ENCODE assay signal across 27 mouse cellular contexts in the genomic region with DNA sequence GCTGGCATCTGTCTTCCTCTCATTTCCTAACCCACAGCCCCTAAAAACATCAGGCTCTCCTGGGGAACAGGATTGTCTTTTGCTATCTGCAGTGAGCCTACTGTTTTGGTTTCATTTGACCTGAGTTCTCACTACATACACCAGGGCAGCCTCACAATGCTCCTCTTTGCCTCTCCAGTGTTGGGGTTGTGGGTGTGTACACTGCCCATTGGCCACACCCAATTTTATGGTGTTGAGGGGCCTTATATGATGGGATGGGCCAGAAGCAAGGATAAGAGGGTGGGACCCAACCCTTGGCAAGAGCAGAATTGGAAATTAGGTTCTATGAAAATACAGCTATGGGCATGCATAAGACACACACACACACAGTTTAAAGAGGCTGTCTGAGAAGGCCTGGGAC. TPM values are rescaled to one million over a fixed set of nuclear protein-coding genes. Genes with fewer than 3 reads are reported as not detected.
DNase-seq lines count a peak whose midpoint lies in the region; ATAC-seq and TF ChIP-seq lines count a peak whose summit lies in the region.
"Had no signal": no experiment of that assay in that cellular context is flagged by ENCODE, and none has a peak within 500 bp of the region (broad histone marks: within the 10 kb centered on the region; RNA-seq: fewer than 3 reads in every experiment).

No protein-coding gene starts in this region.

- H3K4me2 ChIP-seq in intestine, embryonic 14.5 days (ENCODE audit: low read length) = no peak overlapping the region
- peak overlapping the region; percentile 4; the same call in 1 of the 2 replicates for H3K4me2 ChIP-seq in intestine, embryonic 16.5 days (ENCODE audit: low read depth, low read length)
- H3K4me2 ChIP-seq in forebrain, embryonic 12.5 days = no peak overlapping the region
- H3K4me2 ChIP-seq: embryonic facial prominence, embryonic 12.5 days; forebrain, embryonic 13.5 days; forebrain, embryonic 15.5 days had no signal

- no peaks in the 10 kb centered on the region for H3K27me3 ChIP-seq in intestine, embryonic 14.5 days (replicated peaks; ENCODE audit: control insufficient read depth, insufficient read depth, low read length)
- H3K27me3 ChIP-seq in intestine, embryonic 16.5 days (replicated peaks; ENCODE audit: control insufficient read depth, insufficient read depth, low read length) = no peaks in the 10 kb centered on the region
- no peaks in the 10 kb centered on the region for H3K27me3 ChIP-seq in small intestine, adult 2 months (ENCODE audit: control insufficient read depth, insufficient read depth, low read length)
- H3K27me3 ChIP-seq in forebrain, embryonic 12.5 days = no peaks in the 10 kb centered on the region
- H3K27me3 ChIP-seq: CH12.LX; embryonic facial prominence, embryonic 12.5 days; forebrain, embryonic 13.5 days; forebrain, embryonic 15.5 days had no signal

- H3K4me1 ChIP-seq in intestine, embryonic 14.5 days (replicated peaks; ENCODE audit: control insufficient read depth, insufficient read depth, low read length) = no peaks in the 10 kb centered on the region
- peaks cover 12% of the 10 kb centered on the region for H3K4me1 ChIP-seq in intestine, embryonic 16.5 days (ENCODE audit: control insufficient read depth, insufficient read depth, low read length)
- H3K4me1 ChIP-seq in small intestine, adult 2 months (ENCODE audit: control insufficient read depth, insufficient read depth, insufficient read length, low read length) = peaks cover 24% of the 10 kb centered on the region; the same call in 1 of the 2 replicates
- H3K4me1 ChIP-seq in forebrain, embryonic 12.5 days = no peaks in the 10 kb centered on the region
- H3K4me1 ChIP-seq: embryonic facial prominence, embryonic 10.5 days; embryonic facial prominence, embryonic 12.5 days; forebrain, embryonic 10.5 days; forebrain, embryonic 13.5 days; forebrain, embryonic 15.5 days had no signal

- ATAC-seq in intestine, embryonic 14.5 days (replicated peaks; ENCODE audit: low FRiP score, low TSS enrichment, low read depth) = peak; percentile 77
- ATAC-seq in intestine, embryonic 16.5 days = peak; percentile 76
- ATAC-seq in megakaryocyte progenitor cell, adult 5-6 weeks (replicated peaks; ENCODE audit: poor library complexity) = 0 out of 2 replicates have a peak, but pooled peaks have one; percentile 3
- ATAC-seq in forebrain, embryonic 12.5 days (ENCODE audit: low FRiP score) = no peak
- ATAC-seq: activated CD4-positive, CD25-positive, alpha-beta regulatory T cell, adult 4 months; CD4-positive, CD25-positive, alpha-beta regulatory T cell, adult 4 months; forebrain, embryonic 13.5 days; forebrain, embryonic 15.5 days; Patski had no signal

- no peak for TF ChIP-seq CTCF in small intestine, adult 2 months (IDR thresholded peaks at IDR 0.05; ENCODE audit: extremely low read depth, insufficient read length, insufficient replicate concordance, low read depth, low read length)

- intact Hi-C loops in heart, postnatal 10 days (cut with DNase I) = no loop called here
- intact Hi-C loops in left cerebral cortex, postnatal 14 days (cut with DNase I) = no loop called here

- no peaks in the 10 kb centered on the region for H3K9me3 ChIP-seq in intestine, embryonic 14.5 days (ENCODE audit: control insufficient read depth, low read length)
- no peaks in the 10 kb centered on the region for H3K9me3 ChIP-seq in intestine, embryonic 16.5 days (ENCODE audit: control insufficient read depth, low read length)
- no peaks in the 10 kb centered on the region for H3K9me3 ChIP-seq in forebrain, embryonic 12.5 days
- H3K9me3 ChIP-seq: embryonic facial prominence, embryonic 10.5 days; embryonic facial prominence, embryonic 12.5 days; forebrain, embryonic 10.5 days; forebrain, embryonic 13.5 days; forebrain, embryonic 15.5 days; G1E had no signal

- peaks cover 6% of the 10 kb centered on the region; the same call in 1 of the 2 replicates for H3K36me3 ChIP-seq in intestine, embryonic 14.5 days (ENCODE audit: control insufficient read depth, insufficient read depth, low read length)
- H3K36me3 ChIP-seq in intestine, embryonic 16.5 days (ENCODE audit: control insufficient read depth, insufficient read depth, low read length) = no peaks in the 10 kb centered on the region
- no peaks in the 10 kb centered on the region for H3K36me3 ChIP-seq in small intestine, adult 2 months (ENCODE audit: control insufficient read depth, insufficient read depth, low read length)
- H3K36me3 ChIP-seq in forebrain, embryonic 12.5 days (replicated peaks) = peaks cover 6% of the 10 kb centered on the region; the same call in 1 of the 2 replicates
- H3K36me3 ChIP-seq: embryonic facial prominence, embryonic 12.5 days had no signal

- DNase-seq in intestine, embryonic 14.5 days (ENCODE audit: low spot score) = no peak
- DNase-seq in ovary, postnatal 10 days (ENCODE audit: low spot score) = no peak
- DNase-seq in heart, postnatal 10 days = no peak
- DNase-seq in left cerebral cortex, postnatal 14 days (ENCODE audit: low spot score in 2 of 2) = no peak
- DNase-seq: adrenal gland, adult 8-10 months; adrenal gland, postnatal 14 days; adrenal gland, postnatal 36 days; B cell, adult 2 months; cerebellum, adult 11-12 months; cerebellum, adult 2 months; cerebellum, adult 9-10 months; cerebellum, postnatal 10 days; cerebellum, postnatal 25 days had no signal

- H3K27ac ChIP-seq in intestine, embryonic 14.5 days (ENCODE audit: low read depth) = no peak overlapping the region
- H3K27ac ChIP-seq in intestine, embryonic 16.5 days (ENCODE audit: low read length) = peak overlapping the region; percentile 82
- H3K27ac ChIP-seq in small intestine, adult 2 months (ENCODE audit: insufficient read depth, low read depth, low read length) = peak overlapping the region; percentile 98
- no peak overlapping the region for H3K27ac ChIP-seq in forebrain, embryonic 12.5 days
- H3K27ac ChIP-seq: embryonic facial prominence, embryonic 10.5 days; embryonic facial prominence, embryonic 12.5 days; forebrain, embryonic 10.5 days; forebrain, embryonic 13.5 days; forebrain, embryonic 15.5 days had no signal

- no peak for TF ChIP-seq POLR2A in small intestine, adult 2 months (IDR thresholded peaks at IDR 0.05; ENCODE audit: low read depth, low read length)

- no peak overlapping the region for H3K9ac ChIP-seq in intestine, embryonic 14.5 days (ENCODE audit: low read length)
- no peak overlapping the region for H3K9ac ChIP-seq in intestine, embryonic 16.5 days (ENCODE audit: low read depth, low read length)
- H3K9ac ChIP-seq in forebrain, embryonic 12.5 days = no peak overlapping the region
- H3K9ac ChIP-seq: embryonic facial prominence, embryonic 12.5 days; forebrain, embryonic 13.5 days; forebrain, embryonic 15.5 days had no signal

- H3K4me3 ChIP-seq in intestine, embryonic 14.5 days (ENCODE audit: low read depth, low read length) = no peak overlapping the region
- H3K4me3 ChIP-seq in intestine, embryonic 16.5 days (ENCODE audit: low read length) = no peak overlapping the region
- no peak overlapping the region for H3K4me3 ChIP-seq in small intestine, adult 2 months (ENCODE audit: low read depth, low read length)
- H3K4me3 ChIP-seq in forebrain, embryonic 12.5 days (replicated peaks) = no peak overlapping the region
- H3K4me3 ChIP-seq: embryonic facial prominence, embryonic 10.5 days; embryonic facial prominence, embryonic 12.5 days; forebrain, embryonic 10.5 days; forebrain, embryonic 13.5 days; forebrain, embryonic 15.5 days had no signal

RNA-seq across cellular contexts. Expression of gene Ighmbp2, which starts 14.2 kb away (rescaled TPM):
- polyA plus RNA-seq in intestine, embryonic 14.5 days (2014; fragmentation: Nextera tagmentation; extraction: Ambion mirVana) = 9.3 and 10.5 TPM in 2 replicates
- polyA plus RNA-seq in intestine, embryonic 16.5 days (2015; fragmentation: Nextera tagmentation; extraction: Ambion mirVana) = 7.2 and 7.9 TPM in 2 replicates
- total RNA-seq in megakaryocyte progenitor cell, adult 5-6 weeks (2015) = 2.6 and 3.0 TPM in 2 replicates
- 7.2 and 8.1 TPM in 2 replicates for total RNA-seq in megakaryocyte progenitor cell, adult 5-6 weeks (2017)
- polyA plus RNA-seq in small intestine, adult 2 months (2012; rRNA removed) = 2.3 and 5.1 TPM in 2 replicates
- total RNA-seq in heart, postnatal 10 days (2021) = 1 to 10 TPM; 3.8 to 3.9 TPM
- 10 to 100 TPM; 10.3 to 11.1 TPM for total RNA-seq in left cerebral cortex, postnatal 14 days (2021)
- polyA plus RNA-seq in forebrain, embryonic 12.5 days (2016; fragmentation: Nextera tagmentation; extraction: Ambion mirVana) = 11.0 and 11.3 TPM in 2 replicates

RNA-seq across cellular contexts. Expression of gene Mrpl21, which starts 14.3 kb away (rescaled TPM):
- 143 and 147 TPM in 2 replicates for polyA plus RNA-seq in intestine, embryonic 14.5 days (2014; fragmentation: Nextera tagmentation; extraction: Ambion mirVana)
- 108 and 122 TPM in 2 replicates for polyA plus RNA-seq in intestine, embryonic 16.5 days (2015; fragmentation: Nextera tagmentation; extraction: Ambion mirVana)
- 106 and 119 TPM in 2 replicates for total RNA-seq in megakaryocyte progenitor cell, adult 5-6 weeks (2015)
- 88.8 and 102 TPM in 2 replicates for total RNA-seq in megakaryocyte progenitor cell, adult 5-6 weeks (2017)
- 29.0 and 34.3 TPM in 2 replicates for polyA plus RNA-seq in small intestine, adult 2 months (2012; rRNA removed)
- total RNA-seq in heart, postnatal 10 days (2021) = 10 to 100 TPM; 79.0 to 79.6 TPM
- 10 to 100 TPM; 56.7 to 60.2 TPM for total RNA-seq in left cerebral cortex, postnatal 14 days (2021)
- polyA plus RNA-seq in forebrain, embryonic 12.5 days (2016; fragmentation: Nextera tagmentation; extraction: Ambion mirVana) = 124 and 125 TPM in 2 replicates

RNA-seq across cellular contexts. Expression of gene Cpt1a, which starts 25.1 kb away (rescaled TPM):
- 22.8 and 24.3 TPM in 2 replicates for polyA plus RNA-seq in intestine, embryonic 14.5 days (2014; fragmentation: Nextera tagmentation; extraction: Ambion mirVana)
- 43.7 and 49.5 TPM in 2 replicates for polyA plus RNA-seq in intestine, embryonic 16.5 days (2015; fragmentation: Nextera tagmentation; extraction: Ambion mirVana)
- total RNA-seq in megakaryocyte progenitor cell, adult 5-6 weeks (2015) = 39.8 and 45.7 TPM in 2 replicates
- 30.7 and 34.1 TPM in 2 replicates for total RNA-seq in megakaryocyte progenitor cell, adult 5-6 weeks (2017)
- 40.5 and 92.1 TPM in 2 replicates for polyA plus RNA-seq in small intestine, adult 2 months (2012; rRNA removed)
- 100 to 1,000 TPM; 126 to 144 TPM for total RNA-seq in heart, postnatal 10 days (2021)
- total RNA-seq in left cerebral cortex, postnatal 14 days (2021) = 10 to 100 TPM; 29.8 to 32.2 TPM
- polyA plus RNA-seq in forebrain, embryonic 12.5 days (2016; fragmentation: Nextera tagmentation; extraction: Ambion mirVana) = 11.7 and 14.4 TPM in 2 replicates

Comparison
In these comparisons a context has a peak if more than half of its experiments do, and no peak if none do; other contexts are left out.
1. H3K27ac ChIP-seq: peak in intestine, embryonic 16.5 days (single experiment) and small intestine, adult 2 months (single experiment); none in intestine, embryonic 14.5 days (single experiment) and forebrain, embryonic 12.5 days (single experiment).